Mouse (Mus musculus): ENCODE results near the gene Shroom1. TPM values are rescaled to one million over a fixed set of nuclear protein-coding genes. Genes with fewer than 3 reads are reported as not detected.
A peak's percentile ranks its signal among the peaks of the same experiment; 100 is the strongest.

Gene Shroom1
- polyA plus RNA-seq, 1 experiment from 2014 or later: 4.1 TPM

GRCm38 (mm10) chr11:53507098-53507805, 50.2 kb downstream of the Shroom1 start:
- Histone ChIP-seq H3K36me3 (ENCODE audit: control insufficient read depth, insufficient read depth) (no peaks in the 10 kb centered on the region), H3K4me1 (ENCODE audit: control insufficient read depth, low read depth, low read length) (no peaks in the 10 kb centered on the region), H3K9me3 (replicated peaks; ENCODE audit: control insufficient read depth, low read length) (no peaks in the 10 kb centered on the region), H3K9ac (ENCODE audit: low read depth, low read length) (no peak overlapping the region), H3K27ac (ENCODE audit: low read length) (no peak overlapping the region), H3K4me2 (ENCODE audit: low read depth, low read length) (no peak overlapping the region), H3K27me3 (ENCODE audit: control insufficient read depth, insufficient read depth, low read depth, low read length) (no peaks in the 10 kb centered on the region), H3K4me3 (ENCODE audit: low read depth, low read length) (no peak overlapping the region)
- WGBS (ENCODE audit: insufficient replicate concordance): 81% methylated on average over 9 of the region's 9 CpGs
- ATAC-seq (ENCODE audit: low read depth): no peak

- 63% methylated on average over 7 of the region's 7 CpGs for WGBS (ENCODE audit: insufficient replicate concordance)
- H3K27ac ChIP-seq (ENCODE audit: low read length): no peak overlapping the region
- H3K9ac ChIP-seq (ENCODE audit: low read depth, low read length): no peak overlapping the region
- no peaks in the 10 kb centered on the region for H3K4me1 ChIP-seq (ENCODE audit: control insufficient read depth, low read depth, low read length)
- no peaks in the 10 kb centered on the region for H3K9me3 ChIP-seq (replicated peaks; ENCODE audit: control insufficient read depth, low read length)
- ATAC-seq (ENCODE audit: low read depth): no peak
- no peaks in the 10 kb centered on the region for H3K27me3 ChIP-seq (ENCODE audit: control insufficient read depth, insufficient read depth, low read depth, low read length)
- no peaks in the 10 kb centered on the region for H3K36me3 ChIP-seq (ENCODE audit: control insufficient read depth, insufficient read depth)
- H3K4me3 ChIP-seq (ENCODE audit: low read depth, low read length): no peak overlapping the region
- no peak overlapping the region for H3K4me2 ChIP-seq (ENCODE audit: low read depth, low read length)
These were observed 51.1 kb downstream of the Shroom1 start for GRCm38 (mm10) chr11:53508152-53508551.

- Histone ChIP-seq H3K4me1 (ENCODE audit: control insufficient read depth, low read depth, low read length) (no peaks in the 10 kb centered on the region), H3K9ac (ENCODE audit: low read depth, low read length) (no peak overlapping the region), H3K36me3 (ENCODE audit: control insufficient read depth, insufficient read depth) (no peaks in the 10 kb centered on the region), H3K27ac (ENCODE audit: low read length) (no peak overlapping the region), H3K27me3 (ENCODE audit: control insufficient read depth, insufficient read depth, low read depth, low read length) (no peaks in the 10 kb centered on the region), H3K9me3 (replicated peaks; ENCODE audit: control insufficient read depth, low read length) (no peaks in the 10 kb centered on the region), H3K4me2 (ENCODE audit: low read depth, low read length) (no peak overlapping the region), H3K4me3 (ENCODE audit: low read depth, low read length) (no peak overlapping the region)
- ATAC-seq (ENCODE audit: low read depth): no peak
- WGBS (ENCODE audit: insufficient replicate concordance): 43% methylated on average over 3 of the region's 3 CpGs
These were observed 51.6 kb downstream of the Shroom1 start for GRCm38 (mm10) chr11:53508591-53508990.

GRCm38 (mm10) chr11:53510351-53510750, 53.3 kb downstream of the Shroom1 start:
- no peaks in the 10 kb centered on the region for H3K9me3 ChIP-seq (replicated peaks; ENCODE audit: control insufficient read depth, low read length)
- WGBS (ENCODE audit: insufficient replicate concordance): 61% methylated on average over 5 of the region's 5 CpGs
- no peak overlapping the region for H3K27ac ChIP-seq (ENCODE audit: low read length)
- ATAC-seq (ENCODE audit: low read depth): no peak
- no peaks in the 10 kb centered on the region for H3K4me1 ChIP-seq (ENCODE audit: control insufficient read depth, low read depth, low read length)
- H3K9ac ChIP-seq (ENCODE audit: low read depth, low read length): no peak overlapping the region
- H3K4me2 ChIP-seq (ENCODE audit: low read depth, low read length): no peak overlapping the region
- H3K36me3 ChIP-seq (ENCODE audit: control insufficient read depth, insufficient read depth): no peaks in the 10 kb centered on the region
- H3K4me3 ChIP-seq (ENCODE audit: low read depth, low read length): no peak overlapping the region
- no peaks in the 10 kb centered on the region for H3K27me3 ChIP-seq (ENCODE audit: control insufficient read depth, insufficient read depth, low read depth, low read length)

- H3K4me1 ChIP-seq (ENCODE audit: control insufficient read depth, low read depth, low read length): peaks cover 38% of the 10 kb centered on the region
- H3K4me3 ChIP-seq (ENCODE audit: low read depth, low read length): no peak overlapping the region
- WGBS (ENCODE audit: insufficient replicate concordance): 18% methylated on average over 8 of the region's 8 CpGs
- no peaks in the 10 kb centered on the region for H3K9me3 ChIP-seq (replicated peaks; ENCODE audit: control insufficient read depth, low read length)
- H3K27ac ChIP-seq (ENCODE audit: low read length): peak overlapping the region; percentile 68
- H3K36me3 ChIP-seq (ENCODE audit: control insufficient read depth, insufficient read depth): no peaks in the 10 kb centered on the region
- H3K27me3 ChIP-seq (ENCODE audit: control insufficient read depth, insufficient read depth, low read depth, low read length): no peaks in the 10 kb centered on the region
- H3K9ac ChIP-seq (ENCODE audit: low read depth, low read length): no peak overlapping the region
- no peak overlapping the region for H3K4me2 ChIP-seq (ENCODE audit: low read depth, low read length)
- ATAC-seq (ENCODE audit: low read depth): peak; percentile 25
These were observed 60.0 kb downstream of the Shroom1 start for GRCm38 (mm10) chr11:53516775-53517627.

Small RNA genes lying within 50 kb of the gene (microRNA-seq; reads per million reads assigned to microRNA genes)
- 1.2 reads per million for gene Mir6920

Other genes starting within 250 kb of the Shroom1 start
- gene Hspa4, start 156.7 kb upstream of the Shroom1 start, polyA plus RNA-seq (2015; fragmentation: Nextera tagmentation; extraction: Ambion mirVana): 32.4 and 33.7 TPM in 2 replicates
- gene Zcchc10, start 132.5 kb upstream of the Shroom1 start, polyA plus RNA-seq (2015; fragmentation: Nextera tagmentation; extraction: Ambion mirVana): 6.0 and 7.3 TPM in 2 replicates
- gene Aff4, start 106.4 kb upstream of the Shroom1 start, polyA plus RNA-seq (2015; fragmentation: Nextera tagmentation; extraction: Ambion mirVana): 8.3 and 8.6 TPM in 2 replicates
- 71.4 and 78.2 TPM in 2 replicates for gene Leap2, start 34.0 kb upstream of the Shroom1 start, polyA plus RNA-seq (2015; fragmentation: Nextera tagmentation; extraction: Ambion mirVana)
- 513 and 549 TPM in 2 replicates for gene Uqcrq, start 26.4 kb upstream of the Shroom1 start, polyA plus RNA-seq (2015; fragmentation: Nextera tagmentation; extraction: Ambion mirVana)
- 0.41 and 0.43 TPM in 2 replicates for gene Gdf9, start 26.2 kb upstream of the Shroom1 start, polyA plus RNA-seq (2015; fragmentation: Nextera tagmentation; extraction: Ambion mirVana)
- gene Gm10447, start 95 bp upstream of the Shroom1 start, polyA plus RNA-seq (2015; fragmentation: Nextera tagmentation; extraction: Ambion mirVana): 0.18 and 0.22 TPM in 2 replicates
- not detected in 2 replicates for gene Gm9837, start 13.3 kb downstream of the Shroom1 start, polyA plus RNA-seq (2015; fragmentation: Nextera tagmentation; extraction: Ambion mirVana)
- gene Gm9945, start 23.0 kb downstream of the Shroom1 start, polyA plus RNA-seq (2015; fragmentation: Nextera tagmentation; extraction: Ambion mirVana): 0.49 and 0.64 TPM in 2 replicates
- gene Sowaha, start 23.1 kb downstream of the Shroom1 start, polyA plus RNA-seq (2015; fragmentation: Nextera tagmentation; extraction: Ambion mirVana): 13.5 and 15.9 TPM in 2 replicates
- gene Sept8, start 62.1 kb downstream of the Shroom1 start, polyA plus RNA-seq (2015; fragmentation: Nextera tagmentation; extraction: Ambion mirVana): 16.5 and 18.9 TPM in 2 replicates
- gene Kif3a, start 110.2 kb downstream of the Shroom1 start, polyA plus RNA-seq (2015; fragmentation: Nextera tagmentation; extraction: Ambion mirVana): 7.4 and 9.7 TPM in 2 replicates
- gene Il4, start 161.5 kb downstream of the Shroom1 start, polyA plus RNA-seq (2015; fragmentation: Nextera tagmentation; extraction: Ambion mirVana): 0.20 and 0.27 TPM in 2 replicates
- not detected in 2 replicates for gene Il13, start 177.5 kb downstream of the Shroom1 start, polyA plus RNA-seq (2015; fragmentation: Nextera tagmentation; extraction: Ambion mirVana)